Mouse (Mus musculus) cerebellum, adult (tissue): ENCODE results near the gene Igsf8.

ENCODE experiments used
- ATAC-seq: cut with Nextera tagmentation; 2 replicates; pipeline ENCODE4 v1.9.2; 2017; ENCODE audit warnings: mild to moderate bottlenecking, moderate library complexity, mixed read lengths; ENCODE audit not compliant: insufficient number of reproducible peaks, low FRiP score, low TSS enrichment

Igsf8 gene

GRCm38 (mm10) chr1:172271765-172272164 is 10.3 kb downstream of the Igsf8 start:
- ATAC-seq, result no peak

GRCm38 (mm10) chr1:172273386-172273785 is 11.9 kb downstream of the Igsf8 start:
- ATAC-seq, result no peak

GRCm38 (mm10) chr1:172274116-172274515 is 12.7 kb downstream of the Igsf8 start:
- ATAC-seq, result no peak

- ATAC-seq, result no peak
These were observed 13.1 kb downstream of the Igsf8 start for GRCm38 (mm10) chr1:172274547-172274946.

GRCm38 (mm10) chr1:172277172-172277571 is 15.7 kb downstream of the Igsf8 start:
- ATAC-seq, result no peak

- no peak for ATAC-seq
These were observed 16.9 kb downstream of the Igsf8 start for GRCm38 (mm10) chr1:172278328-172278727.

GRCm38 (mm10) chr1:172279768-172280509 is 18.5 kb downstream of the Igsf8 start:
- no peak for ATAC-seq

- ATAC-seq, result no peak
These were observed 20.2 kb downstream of the Igsf8 start for GRCm38 (mm10) chr1:172281522-172282254.

GRCm38 (mm10) chr1:172283073-172283472 is 21.6 kb downstream of the Igsf8 start:
- ATAC-seq, result no peak

GRCm38 (mm10) chr1:172284221-172284620 is 22.8 kb downstream of the Igsf8 start:
- ATAC-seq, result no peak

- no peak for ATAC-seq
These were observed 25.3 kb downstream of the Igsf8 start for GRCm38 (mm10) chr1:172286740-172287139.

GRCm38 (mm10) chr1:172288900-172289616 is 27.6 kb downstream of the Igsf8 start:
- no peak for ATAC-seq

- ATAC-seq, result no peak
These were observed 28.1 kb downstream of the Igsf8 start for GRCm38 (mm10) chr1:172289617-172289946.

GRCm38 (mm10) chr1:172292880-172293279 is 31.4 kb downstream of the Igsf8 start:
- ATAC-seq, result no peak

- no peak for ATAC-seq
These were observed 32.0 kb downstream of the Igsf8 start for GRCm38 (mm10) chr1:172293449-172293848.

GRCm38 (mm10) chr1:172295751-172296197 is 34.3 kb downstream of the Igsf8 start:
- no peak for ATAC-seq

- ATAC-seq, result 0 out of 2 replicates have a peak, but pooled peaks have one; percentile 33
These were observed 35.5 kb downstream of the Igsf8 start for GRCm38 (mm10) chr1:172296816-172297510.

GRCm38 (mm10) chr1:172297611-172298537 is 36.4 kb downstream of the Igsf8 start, which contains the start of gene Atp1a2:
Atp1a2 (minus strand) TSS chr1:172298064.
- 0 out of 2 replicates have a peak, but pooled peaks have one; percentile 3 for ATAC-seq

GRCm38 (mm10) chr1:172299528-172299927 is 38.1 kb downstream of the Igsf8 start:
- ATAC-seq, result no peak
